Mouse (Mus musculus): ENCODE measurements at regions not wholly inside any gene's neighbourhood (a gene's known extent, or its start where the extent isn't known, plus 50 kb on each side); places are given as distances from the start of the nearest gene placed in this dataset.

DNA sequence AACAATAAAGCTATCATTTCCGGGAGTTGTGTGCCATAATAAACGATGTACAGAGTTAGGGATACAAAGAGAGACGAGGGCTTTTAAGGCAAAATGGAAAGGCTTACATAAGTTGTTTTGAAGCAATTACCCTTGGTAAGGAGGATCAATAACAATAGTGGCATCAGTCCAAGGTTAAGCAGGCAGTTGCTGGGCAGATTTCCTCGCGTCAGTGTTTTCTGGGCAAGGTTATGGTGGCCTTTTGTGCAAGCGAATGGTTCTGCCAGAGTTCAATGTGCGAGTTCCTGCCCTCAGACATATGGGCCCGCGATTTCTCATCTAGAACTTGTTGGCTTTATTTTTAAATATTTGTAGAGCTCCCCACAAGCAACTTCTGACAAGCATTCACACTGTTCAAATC lies 597.7 kb downstream of the Gm19410 start:
- DNase-seq: peak; percentile 9 to 17

DNA sequence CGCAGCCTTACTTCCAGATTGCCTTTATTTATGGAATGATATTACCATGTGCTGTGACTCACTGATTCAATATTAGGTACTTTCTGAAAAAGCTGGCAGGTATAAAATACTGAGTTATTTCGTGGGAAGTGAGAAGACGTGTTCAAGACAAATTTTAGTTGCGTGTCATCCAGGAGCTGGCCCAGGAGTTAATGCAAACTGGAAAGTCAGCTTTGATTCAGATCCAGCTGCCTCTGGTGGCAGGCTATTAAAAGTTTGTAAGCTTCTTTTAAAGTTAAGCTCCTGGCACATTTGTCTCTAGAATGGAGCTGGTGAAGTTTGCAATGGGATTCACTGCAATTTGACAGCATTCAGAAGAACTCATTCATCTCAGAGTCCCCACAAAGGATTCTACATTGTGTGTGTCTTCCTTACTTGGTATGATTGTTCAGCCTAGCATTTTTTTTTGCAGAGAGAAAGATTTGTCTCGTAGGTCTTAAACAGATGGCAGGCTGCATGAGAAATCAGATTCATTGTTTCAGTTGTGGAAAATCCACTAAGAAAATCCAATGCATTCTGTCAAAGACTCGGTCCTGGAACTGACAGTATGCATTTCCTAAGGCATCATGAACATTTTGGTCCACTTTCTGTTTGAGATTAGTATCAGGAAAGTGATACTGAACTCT lies 599.1 kb downstream of the Gm19410 start:
- DNase-seq: no peak

DNA sequence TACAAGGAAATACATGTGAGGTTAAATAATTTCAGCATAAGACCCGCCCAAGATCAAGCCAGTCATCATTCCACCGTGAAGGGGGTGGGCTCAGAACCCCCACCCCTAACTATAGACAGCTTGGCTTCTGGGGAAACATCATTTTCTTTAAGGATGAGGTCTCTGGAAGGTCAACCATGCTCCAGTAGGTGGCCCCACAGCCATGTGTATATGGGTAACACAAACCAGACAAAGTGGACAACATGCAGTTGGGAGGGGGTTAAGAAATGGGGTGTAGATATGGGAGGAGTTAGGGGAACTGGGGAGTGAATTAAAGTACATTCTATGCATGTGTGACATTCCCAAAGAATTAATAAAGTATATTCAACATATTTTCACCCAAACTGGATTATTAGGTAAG lies 600.4 kb downstream of the Gm19410 start:
- DNase-seq: peak in 1 of 2 experiments; percentile 16

DNA sequence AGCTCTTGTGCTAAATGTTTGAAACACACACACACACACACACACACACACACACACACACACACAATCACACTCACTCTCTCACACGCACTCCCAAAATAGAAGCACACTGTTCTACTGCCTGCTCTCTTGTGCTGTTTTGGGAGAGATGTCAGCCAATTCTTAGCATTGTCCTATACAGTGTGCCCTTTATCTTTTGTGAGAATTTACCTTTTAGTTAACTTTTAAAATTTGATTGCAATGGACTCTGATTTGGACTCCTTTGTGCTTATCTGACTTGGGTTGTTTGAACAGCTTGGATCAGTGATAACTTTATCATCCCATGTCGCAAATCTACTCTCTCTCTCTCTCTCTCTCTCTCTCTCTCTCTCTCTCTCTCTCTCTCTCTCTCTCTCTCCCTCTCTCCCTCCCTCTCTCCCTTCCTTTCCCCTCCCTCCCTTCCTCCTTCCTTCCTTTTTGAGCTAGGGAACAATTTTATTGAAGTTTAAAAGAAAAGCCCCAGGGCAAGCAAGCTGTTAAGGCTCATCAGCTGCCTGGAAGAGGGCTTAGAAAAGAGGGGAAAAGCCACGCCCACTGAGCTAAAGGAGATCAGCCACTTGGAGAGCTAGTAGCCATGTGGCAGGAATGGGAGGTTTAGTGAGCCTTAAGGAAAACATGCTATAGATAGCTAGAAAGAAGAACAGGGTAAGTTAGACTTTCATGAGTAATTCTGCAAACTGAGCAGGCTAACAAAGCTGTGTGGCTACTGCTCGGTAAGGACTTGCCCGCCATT lies 611.2 kb downstream of the Gm19410 start:
- DNase-seq: no peak

DNA sequence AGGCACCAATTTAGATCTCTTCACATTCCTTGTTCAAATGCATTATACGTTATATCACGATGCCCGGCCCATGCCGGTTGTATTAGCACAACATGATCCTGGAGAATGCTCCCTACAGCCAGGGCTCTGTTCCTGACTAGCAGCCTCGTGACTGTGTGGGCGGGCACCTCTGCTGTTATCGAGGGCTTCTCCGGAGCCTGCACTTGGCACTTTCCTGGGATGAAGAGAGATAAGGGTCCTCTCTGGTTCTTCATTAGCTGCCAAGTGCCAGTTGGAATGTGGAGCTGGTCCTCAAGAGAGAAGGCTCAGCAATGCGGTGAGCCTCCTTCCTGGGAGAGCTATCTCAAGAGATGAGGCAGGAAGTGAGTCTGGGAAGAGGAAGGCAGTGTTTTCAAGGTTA lies 598.9 kb upstream of the AI429214 start:
- peak; percentile 19 to 43 for DNase-seq

DNA sequence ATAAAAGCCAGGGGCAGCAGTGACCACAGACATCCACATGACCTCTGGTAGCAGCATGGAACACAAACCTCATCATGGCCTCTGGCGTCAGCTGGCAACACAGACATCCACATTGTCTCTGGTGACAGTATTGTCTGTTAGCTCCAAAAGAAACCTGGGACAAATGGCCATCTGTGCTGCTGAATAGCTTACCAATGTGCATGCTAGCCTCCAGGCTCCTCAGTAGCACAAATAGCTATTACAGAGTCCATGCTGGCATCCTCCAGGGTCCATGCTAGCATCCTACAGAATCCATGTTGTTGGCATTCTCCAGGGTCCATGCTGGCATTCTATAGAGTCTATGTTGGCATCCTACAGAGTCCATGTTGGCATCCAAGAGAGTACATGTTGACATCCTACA lies 596.9 kb upstream of the AI429214 start:
- DNase-seq: no peak

DNA sequence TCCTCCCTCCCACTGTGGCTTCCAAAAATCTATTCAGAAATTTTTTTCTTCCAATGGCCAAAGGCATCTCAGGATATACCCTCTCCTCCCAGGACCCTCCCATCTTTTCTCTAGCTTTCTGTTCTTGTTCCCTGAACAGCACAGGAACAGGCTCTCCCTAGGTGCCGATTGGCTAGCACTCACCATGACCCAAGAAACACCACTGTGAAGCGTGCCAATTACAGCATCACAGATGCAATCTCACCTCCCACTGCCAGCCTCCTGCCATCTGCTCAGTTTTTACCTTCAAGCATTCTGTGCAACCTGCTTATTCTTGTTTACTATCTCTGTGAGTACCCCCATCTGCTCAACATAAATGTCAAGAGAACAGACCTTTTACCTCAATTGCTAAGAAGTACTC lies 586.7 kb upstream of the AI429214 start:
- DNase-seq: no peak

All from heart, adult 18-20 months (tissue).